Mouse (Mus musculus): ENCODE results near the gene Mxd3. TPM values are rescaled to one million over a fixed set of nuclear protein-coding genes. Genes with fewer than 3 reads are reported as not detected.

The Mxd3 gene
- polyA plus RNA-seq, 1 experiment, result 14.3 TPM

DNA sequence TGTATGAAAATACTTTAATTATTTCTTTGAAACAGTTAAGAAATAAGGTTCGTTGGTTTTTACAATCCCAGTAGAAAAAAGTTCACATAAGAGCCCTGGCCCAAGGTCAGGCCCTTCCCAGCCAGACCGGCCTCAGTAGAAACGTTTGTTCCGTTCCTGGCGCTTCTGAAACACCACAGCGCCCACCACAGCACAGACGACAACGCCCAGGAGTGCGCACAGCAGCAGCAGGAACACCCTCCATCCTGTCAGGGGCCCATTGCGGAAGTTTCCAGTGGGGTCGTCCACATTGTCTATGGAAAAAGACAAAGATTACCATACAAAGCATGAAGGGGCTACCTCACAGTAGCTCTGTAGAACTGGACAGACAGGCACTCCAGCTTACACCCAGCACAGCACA lies 17.1 kb upstream of the Mxd3 start:
- Histone ChIP-seq H3K27ac (ENCODE audit: insufficient read depth, low read length) (no peak overlapping the region), H3K27me3 (ENCODE audit: control insufficient read depth, insufficient read depth, low read length) (no peaks in the 10 kb centered on the region), H3K4me1 (ENCODE audit: control insufficient read depth, insufficient read depth, insufficient read length) (no peaks in the 10 kb centered on the region), H3K4me3 (ENCODE audit: extremely low read depth, insufficient read depth, insufficient read length) (no peak overlapping the region), H3K36me3 (ENCODE audit: control insufficient read depth, insufficient read depth, low read length) (peaks cover 61% of the 10 kb centered on the region)
- TF ChIP-seq POLR2A (IDR thresholded peaks at IDR 0.05; ENCODE audit: low read depth, low read length) (no peak), CTCF (IDR thresholded peaks at IDR 0.05; ENCODE audit: extremely low read depth, insufficient read depth, insufficient read length, insufficient replicate concordance) (no peak)
- DNase-seq (ENCODE audit: low read depth in 1 of 2, low spot score in 2 of 2), result no peak
- 81% methylated on average over 11 of the region's 11 CpGs for WGBS

GRCm38 (mm10) chr13:55344286-55344685 lies 14.7 kb upstream of the Mxd3 start:
- Histone ChIP-seq H3K27ac (ENCODE audit: insufficient read depth, low read length) (no peak overlapping the region), H3K36me3 (ENCODE audit: control insufficient read depth, insufficient read depth, low read length) (peaks cover 44% of the 10 kb centered on the region), H3K4me3 (ENCODE audit: extremely low read depth, insufficient read depth, insufficient read length) (no peak overlapping the region), H3K4me1 (ENCODE audit: control insufficient read depth, insufficient read depth, insufficient read length) (no peaks in the 10 kb centered on the region), H3K27me3 (ENCODE audit: control insufficient read depth, insufficient read depth, low read length) (no peaks in the 10 kb centered on the region)
- WGBS, result 90% methylated on average over 7 of the region's 7 CpGs
- no peak for DNase-seq (ENCODE audit: low read depth in 1 of 2, low spot score in 2 of 2)
- no peak for TF ChIP-seq CTCF (IDR thresholded peaks at IDR 0.05; ENCODE audit: extremely low read depth, insufficient read depth, insufficient read length, insufficient replicate concordance)

GRCm38 (mm10) chr13:55342469-55342868 lies 12.8 kb upstream of the Mxd3 start:
- no peak overlapping the region for H3K27ac ChIP-seq (ENCODE audit: insufficient read depth, low read length)
- TF ChIP-seq POLR2A (IDR thresholded peaks at IDR 0.05; ENCODE audit: low read depth, low read length), result no peak
- no peak for TF ChIP-seq CTCF (IDR thresholded peaks at IDR 0.05; ENCODE audit: extremely low read depth, insufficient read depth, insufficient read length, insufficient replicate concordance)
- WGBS, result 69% methylated on average over 11 of the region's 11 CpGs

GRCm38 (mm10) chr13:55339259-55339658 lies 9.6 kb upstream of the Mxd3 start:
- DNase-seq (ENCODE audit: low read depth in 1 of 2, low spot score in 2 of 2), result no peak
- 50% methylated on average over 2 of the region's 2 CpGs for WGBS
- no peaks in the 10 kb centered on the region for H3K4me1 ChIP-seq (ENCODE audit: control insufficient read depth, insufficient read depth, insufficient read length)

More at GRCm38 (mm10) chr13:55342469-55342868, 12.8 kb upstream of the Mxd3 start:
- Histone ChIP-seq H3K4me1 (ENCODE audit: control insufficient read depth, insufficient read depth, insufficient read length) (no peaks in the 10 kb centered on the region), H3K27me3 (ENCODE audit: control insufficient read depth, insufficient read depth, low read length) (no peaks in the 10 kb centered on the region), H3K4me3 (ENCODE audit: extremely low read depth, insufficient read depth, insufficient read length) (no peak overlapping the region), H3K36me3 (ENCODE audit: control insufficient read depth, insufficient read depth, low read length) (peaks cover 28% of the 10 kb centered on the region)
- no peak for DNase-seq (ENCODE audit: low read depth in 1 of 2, low spot score in 2 of 2)

DNA sequence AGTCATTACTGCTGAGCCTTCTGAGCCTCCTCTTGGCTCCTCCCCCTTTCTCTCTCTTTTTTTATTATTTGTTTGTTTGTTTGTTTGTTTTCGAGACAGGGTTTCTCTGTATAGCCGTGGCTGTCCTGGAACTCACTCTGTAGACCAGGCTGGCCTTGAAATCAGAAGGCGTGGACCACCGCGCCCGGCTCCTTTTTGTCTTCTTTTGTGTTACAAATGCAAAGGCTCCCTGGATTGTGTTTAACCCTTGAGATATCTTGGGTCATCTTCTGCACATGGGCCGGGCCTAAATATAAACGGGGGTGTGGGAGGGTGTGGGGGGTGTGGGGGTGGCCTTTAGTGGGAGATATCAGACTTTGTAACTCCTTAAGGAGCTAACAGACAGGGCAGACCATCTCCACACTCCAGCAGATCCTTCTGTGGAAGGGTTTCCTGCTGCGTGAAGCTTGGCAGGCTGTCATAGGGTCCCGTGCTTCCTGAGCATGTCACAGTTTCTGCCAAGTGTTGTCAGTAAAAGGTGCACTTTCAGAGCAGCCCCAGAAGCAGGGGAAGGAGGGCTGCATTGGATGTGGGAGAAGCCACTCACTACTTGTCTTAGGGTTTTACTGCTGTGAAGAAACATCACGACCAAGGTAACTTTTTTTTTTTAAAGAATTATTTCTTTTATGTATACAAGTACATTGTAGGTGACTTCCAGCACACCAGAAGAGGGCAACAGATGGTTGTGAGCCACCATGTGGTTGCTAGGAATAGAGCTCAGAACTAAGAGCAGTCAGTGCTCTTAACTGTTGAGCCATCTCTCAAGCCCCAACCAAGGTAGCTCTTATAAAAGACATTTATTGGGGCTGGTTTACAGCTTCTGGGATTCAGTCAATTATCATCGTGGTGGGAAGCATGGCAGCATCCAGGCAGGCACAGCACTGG lies 8.8 kb upstream of the Mxd3 start:
- DNase-seq (ENCODE audit: low read depth in 1 of 2, low spot score in 2 of 2), result no peak
- TF ChIP-seq POLR2A (IDR thresholded peaks at IDR 0.05; ENCODE audit: low read depth, low read length), result no peak
- no peak for TF ChIP-seq CTCF (IDR thresholded peaks at IDR 0.05; ENCODE audit: extremely low read depth, insufficient read depth, insufficient read length, insufficient replicate concordance)
- H3K4me1 ChIP-seq (ENCODE audit: control insufficient read depth, insufficient read depth, insufficient read length), result no peaks in the 10 kb centered on the region
- no peak overlapping the region for H3K4me3 ChIP-seq (ENCODE audit: extremely low read depth, insufficient read depth, insufficient read length)
- 79% methylated on average over 12 of the region's 12 CpGs for WGBS
- no peak overlapping the region for H3K27ac ChIP-seq (ENCODE audit: insufficient read depth, low read length)
- no peaks in the 10 kb centered on the region for H3K27me3 ChIP-seq (ENCODE audit: control insufficient read depth, insufficient read depth, low read length)
- H3K36me3 ChIP-seq (ENCODE audit: control insufficient read depth, insufficient read depth, low read length), result no peaks in the 10 kb centered on the region

More at GRCm38 (mm10) chr13:55339259-55339658, 9.6 kb upstream of the Mxd3 start:
- no peak overlapping the region for H3K27ac ChIP-seq (ENCODE audit: insufficient read depth, low read length)
- no peak overlapping the region for H3K4me3 ChIP-seq (ENCODE audit: extremely low read depth, insufficient read depth, insufficient read length)
- TF ChIP-seq POLR2A (IDR thresholded peaks at IDR 0.05; ENCODE audit: low read depth, low read length) (no peak), CTCF (IDR thresholded peaks at IDR 0.05; ENCODE audit: extremely low read depth, insufficient read depth, insufficient read length, insufficient replicate concordance) (no peak)
- peaks cover 4% of the 10 kb centered on the region; the same call in 1 of the 2 replicates for H3K36me3 ChIP-seq (ENCODE audit: control insufficient read depth, insufficient read depth, low read length)
- H3K27me3 ChIP-seq (ENCODE audit: control insufficient read depth, insufficient read depth, low read length), result no peaks in the 10 kb centered on the region

GRCm38 (mm10) chr13:55337341-55337975 lies 7.8 kb upstream of the Mxd3 start:
- Histone ChIP-seq H3K27me3 (ENCODE audit: control insufficient read depth, insufficient read depth, low read length) (no peaks in the 10 kb centered on the region), H3K27ac (ENCODE audit: insufficient read depth, low read length) (no peak overlapping the region), H3K4me1 (ENCODE audit: control insufficient read depth, insufficient read depth, insufficient read length) (no peaks in the 10 kb centered on the region), H3K36me3 (ENCODE audit: control insufficient read depth, insufficient read depth, low read length) (no peaks in the 10 kb centered on the region), H3K4me3 (ENCODE audit: extremely low read depth, insufficient read depth, insufficient read length) (no peak overlapping the region)
- no peak for TF ChIP-seq POLR2A (IDR thresholded peaks at IDR 0.05; ENCODE audit: low read depth, low read length)
- no peak for TF ChIP-seq CTCF (IDR thresholded peaks at IDR 0.05; ENCODE audit: extremely low read depth, insufficient read depth, insufficient read length, insufficient replicate concordance)
- DNase-seq (ENCODE audit: low read depth in 1 of 2, low spot score in 2 of 2), result no peak
- WGBS, result 89% methylated on average over 10 of the region's 10 CpGs

Data from spleen, adult 2 months (tissue).